Mouse (Mus musculus): ENCODE data around the gene Itgb6.

The Itgb6 gene

DNA sequence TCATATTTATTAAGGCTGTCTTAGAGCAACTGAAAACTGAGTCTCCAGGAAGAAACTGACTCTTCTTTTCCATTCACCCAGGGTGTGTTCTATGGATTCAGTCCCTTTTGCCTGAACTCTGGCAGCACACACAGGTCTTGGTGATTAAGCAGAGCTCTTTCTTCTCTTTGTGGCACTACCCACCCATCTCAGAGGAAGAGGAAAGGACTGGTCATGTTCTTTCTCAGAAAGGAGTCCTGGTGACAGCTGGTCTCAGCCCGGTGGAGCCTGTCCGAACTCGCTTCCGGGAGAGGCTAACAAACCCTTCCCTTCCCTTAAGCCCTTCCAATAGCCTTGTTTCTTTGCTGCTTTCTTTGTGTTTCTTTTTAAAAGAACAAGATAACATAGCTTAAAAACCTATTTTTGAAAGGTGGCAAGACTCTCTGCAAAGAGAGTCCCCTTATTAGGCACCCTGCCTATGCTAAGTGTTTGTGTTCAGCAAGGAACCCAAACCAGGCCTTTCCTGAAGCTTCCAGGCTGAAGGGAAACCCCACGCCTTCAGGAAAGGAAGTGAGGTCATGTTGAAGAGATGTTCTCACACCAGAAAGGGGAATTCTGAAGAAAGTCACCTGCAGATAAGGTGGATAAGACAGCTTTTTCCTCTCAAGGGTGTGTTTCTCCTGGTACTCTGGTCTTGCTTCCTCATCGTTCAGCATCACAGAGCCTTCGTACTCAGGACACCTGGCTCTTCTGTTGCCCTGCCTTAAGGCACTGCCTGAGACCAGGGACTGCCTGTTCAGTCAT is 11.2 kb downstream of the Itgb6 start:
- no peak for DNase-seq

DNA sequence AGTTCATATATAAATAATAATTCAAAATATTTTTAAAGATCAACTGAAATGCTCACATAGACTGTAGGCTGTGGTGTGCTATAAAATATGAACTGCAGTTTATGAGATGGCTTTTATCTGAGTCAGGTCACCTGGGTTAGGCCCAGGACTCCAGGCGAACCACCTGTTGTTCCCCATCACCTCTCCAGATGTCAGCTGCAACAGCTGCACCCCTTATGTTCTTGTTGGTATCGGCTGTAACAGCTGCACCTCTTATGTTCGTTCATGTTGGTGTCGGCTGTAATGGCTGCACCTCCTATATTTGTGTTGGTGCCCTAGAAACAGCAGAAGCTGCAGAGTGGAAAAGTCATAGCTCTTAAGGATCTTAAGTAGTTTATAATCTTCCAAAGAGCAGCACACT is 12.1 kb downstream of the Itgb6 start:
- no peak for DNase-seq

DNA sequence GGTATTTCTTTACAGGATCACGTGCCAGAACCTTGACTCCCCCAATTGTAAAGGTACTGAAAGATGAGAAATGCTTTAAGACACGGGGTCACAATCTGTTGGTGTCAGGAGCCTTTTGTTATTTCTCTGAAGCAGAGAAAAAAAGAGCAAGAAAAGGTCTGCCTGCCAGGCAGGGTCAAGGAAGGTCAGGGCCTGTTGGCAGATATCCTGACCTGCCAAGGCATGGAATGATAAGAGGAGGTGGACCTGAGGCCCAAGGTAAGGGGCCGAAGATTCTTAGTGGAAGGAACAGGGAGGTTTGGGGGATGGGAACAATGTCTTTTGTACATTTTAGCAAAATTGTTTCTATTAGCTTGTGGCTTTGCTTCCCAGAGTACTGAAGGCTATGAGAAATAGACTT is 13.8 kb downstream of the Itgb6 start:
- no peak for DNase-seq

DNA sequence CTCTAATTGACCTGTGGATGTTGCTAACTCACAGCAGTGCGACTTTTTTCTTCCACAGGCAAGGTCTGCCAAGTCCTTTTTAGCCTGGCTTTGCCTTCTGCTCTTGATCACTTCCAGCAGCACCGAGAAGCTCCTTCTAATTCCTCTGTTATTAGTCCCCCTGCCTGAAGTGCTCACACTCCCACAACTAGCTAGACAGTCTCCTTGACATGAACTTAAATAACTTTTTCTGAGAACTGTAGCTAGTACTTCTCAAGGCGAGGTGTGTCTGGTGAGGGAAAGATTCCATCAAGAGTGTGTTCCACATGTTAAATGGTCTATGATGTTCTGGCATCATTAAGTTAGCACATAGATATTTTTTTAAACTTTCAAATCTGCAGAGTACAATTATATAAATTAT is 15.6 kb downstream of the Itgb6 start:
- DNase-seq: no peak

DNA sequence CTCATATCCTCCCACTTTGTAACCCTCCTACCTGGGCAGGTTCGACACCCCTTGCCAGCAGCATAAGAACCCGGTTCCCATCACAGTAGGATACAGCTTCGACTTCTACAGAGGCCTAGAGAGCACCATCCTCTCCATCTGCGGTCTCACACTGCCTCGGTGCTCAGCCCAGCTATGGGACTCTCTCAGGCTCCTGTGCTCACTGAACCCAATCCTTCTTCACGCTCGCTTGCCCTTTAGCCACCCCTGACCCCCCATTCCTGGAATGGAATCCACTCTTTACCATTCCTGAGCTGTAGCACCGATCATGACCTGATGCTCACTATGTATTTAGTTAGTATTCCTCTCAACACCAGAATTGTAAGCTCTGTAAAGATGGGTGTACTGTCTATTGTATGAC is 17.0 kb downstream of the Itgb6 start:
- no peak for DNase-seq

DNA sequence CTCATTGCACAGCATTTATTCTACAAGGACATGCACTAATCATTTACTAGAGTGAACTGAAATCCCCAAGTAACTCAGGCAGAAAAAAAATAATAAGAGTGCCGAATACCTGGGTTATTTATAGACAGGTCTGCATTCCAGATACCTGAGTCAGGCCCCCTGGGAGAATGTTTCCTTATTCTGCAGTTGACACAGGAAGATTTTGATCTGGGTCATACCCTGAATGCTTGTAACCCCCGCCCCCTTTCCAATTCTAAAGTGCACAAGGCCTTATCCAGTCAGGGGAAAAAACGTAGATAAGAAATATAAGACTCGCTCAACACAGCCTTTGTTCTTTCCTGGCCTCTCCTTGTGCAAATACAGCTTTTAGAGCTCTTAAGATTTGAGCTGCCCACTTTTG is 19.1 kb downstream of the Itgb6 start:
- no peak for DNase-seq

DNA sequence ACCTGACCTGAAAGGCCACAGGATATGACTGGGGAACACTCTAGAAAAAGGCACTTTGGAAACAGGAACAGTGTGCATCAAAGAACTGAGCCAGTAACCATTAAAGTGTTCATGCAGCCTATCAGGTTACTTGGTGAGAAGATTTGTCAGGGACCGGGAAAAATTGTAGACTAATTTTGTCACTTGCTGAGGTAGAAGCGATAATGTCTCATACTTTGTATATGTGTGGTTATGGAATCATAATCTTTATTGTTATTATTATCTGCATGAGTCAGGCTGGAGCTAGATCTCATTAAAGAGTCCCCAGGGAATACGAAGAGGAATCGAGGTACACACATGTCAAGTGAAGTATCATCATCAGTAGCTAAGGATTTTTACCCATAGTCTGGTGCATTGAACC is 21.5 kb downstream of the Itgb6 start:
- no peak for DNase-seq

DNA sequence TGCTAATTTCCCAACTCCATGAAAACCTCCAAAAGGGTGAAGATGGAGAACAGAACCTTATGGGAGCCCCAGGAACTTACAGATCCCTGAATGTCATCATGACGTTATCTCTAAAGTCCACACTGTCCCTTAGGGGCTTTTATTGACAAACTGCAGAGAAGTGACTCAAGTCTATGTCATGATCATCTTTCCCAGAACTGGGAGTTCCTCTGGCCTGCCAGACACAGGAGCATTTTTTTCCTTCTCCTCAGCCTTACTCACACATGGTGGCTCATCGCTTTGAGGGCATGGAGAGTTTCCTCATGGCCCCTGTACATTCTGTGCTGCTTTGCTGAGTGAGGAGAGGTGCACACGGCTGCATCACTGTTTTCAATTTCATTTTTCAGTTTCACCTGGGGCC is 22.4 kb downstream of the Itgb6 start:
- DNase-seq: no peak

DNA sequence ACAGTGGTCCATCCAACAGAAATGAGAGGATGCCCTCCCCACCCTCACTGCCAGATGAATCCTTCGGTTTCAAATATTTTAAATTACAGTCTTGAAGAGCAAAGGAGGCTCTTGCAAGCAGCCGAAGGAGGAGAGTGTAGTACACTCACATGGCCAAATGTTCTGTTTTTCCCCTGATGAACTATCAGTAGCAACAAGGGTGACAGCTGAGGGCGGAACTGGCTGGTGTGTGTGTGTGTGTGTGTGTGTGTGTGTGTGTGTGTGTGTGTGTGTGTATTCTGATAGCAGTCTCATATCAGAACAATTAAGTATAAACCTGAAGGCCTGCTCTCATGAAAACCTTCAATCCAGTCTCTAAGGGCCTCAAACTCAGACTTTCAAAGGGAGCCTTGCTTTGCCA is 22.9 kb downstream of the Itgb6 start:
- no peak for DNase-seq

DNA sequence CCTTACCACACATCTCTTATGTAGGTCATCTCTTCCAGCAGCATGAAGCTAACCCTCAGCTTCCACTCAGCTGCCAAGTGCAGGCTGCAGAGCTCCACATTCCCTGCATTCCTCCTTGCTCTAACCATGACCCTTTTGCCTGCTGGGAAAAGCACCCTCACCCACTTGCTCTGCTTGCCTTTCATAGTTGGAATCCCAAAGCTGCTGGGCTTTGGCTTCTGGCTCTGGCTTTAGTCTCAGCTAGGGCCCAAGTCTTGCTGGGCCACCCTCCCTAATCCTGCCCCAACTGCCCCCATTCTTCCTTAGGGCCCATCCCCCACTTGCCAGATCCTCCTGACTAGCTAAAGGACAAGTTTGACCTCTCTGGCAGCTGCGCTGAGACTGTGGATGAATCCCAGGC is 24.3 kb downstream of the Itgb6 start:
- no peak for DNase-seq

DNA sequence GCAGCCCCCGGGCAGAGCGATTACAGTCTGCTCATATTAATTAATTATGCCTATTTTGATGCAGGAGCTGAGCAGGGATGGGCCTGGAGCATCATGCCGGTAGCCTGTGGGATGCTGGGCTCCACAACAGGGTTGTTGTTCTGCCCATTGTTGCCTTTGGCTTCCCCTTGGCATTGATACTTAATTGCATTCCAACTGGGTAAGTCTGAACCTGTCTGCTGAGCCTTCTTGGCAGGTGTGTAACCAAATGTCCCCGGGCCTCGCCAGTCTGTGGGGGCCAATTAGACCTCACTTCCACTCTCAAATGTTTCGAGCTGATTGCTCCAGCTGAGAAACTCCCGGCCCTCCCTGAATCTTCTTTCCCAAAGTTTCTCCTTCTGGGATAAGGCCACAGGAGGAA is 24.9 kb downstream of the Itgb6 start:
- DNase-seq: no peak

DNA sequence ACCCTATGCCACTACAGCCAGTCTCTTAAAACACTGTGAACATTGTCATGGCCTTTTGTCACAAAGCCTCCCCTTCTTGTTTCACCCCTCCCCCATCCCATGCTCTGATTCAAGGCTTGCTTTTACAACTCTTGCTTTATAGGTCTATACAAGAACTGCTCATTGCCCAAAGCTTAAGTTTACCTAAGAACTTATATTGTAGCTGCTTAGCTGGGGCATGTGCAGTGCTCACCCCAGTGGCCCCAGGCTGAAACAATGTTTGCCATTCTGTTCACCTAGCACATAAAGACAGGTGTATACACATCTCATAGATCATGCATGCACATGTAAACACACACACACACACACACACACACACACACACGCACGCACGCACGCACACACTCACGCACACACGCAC is 25.9 kb downstream of the Itgb6 start:
- DNase-seq: no peak

DNA sequence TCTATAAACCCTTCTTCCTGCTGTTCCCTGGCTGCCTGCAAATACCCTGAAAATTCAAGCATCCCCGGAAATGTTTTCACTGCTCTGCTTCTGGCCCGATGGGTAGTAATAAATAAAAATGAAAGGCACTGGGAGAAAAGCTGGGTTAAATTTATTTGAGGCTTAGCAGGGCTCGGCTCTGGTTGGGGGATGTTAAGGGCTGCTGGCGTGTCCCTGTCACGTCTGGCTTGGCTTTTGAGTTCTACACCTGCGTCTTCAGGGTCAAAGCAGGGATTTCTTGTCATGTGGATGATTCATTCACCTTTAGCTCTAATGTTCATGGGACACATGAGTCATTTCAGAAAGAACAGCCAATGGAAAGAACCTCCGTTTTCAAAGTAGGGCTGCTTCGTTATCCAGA is 26.7 kb downstream of the Itgb6 start:
- DNase-seq: no peak

DNA sequence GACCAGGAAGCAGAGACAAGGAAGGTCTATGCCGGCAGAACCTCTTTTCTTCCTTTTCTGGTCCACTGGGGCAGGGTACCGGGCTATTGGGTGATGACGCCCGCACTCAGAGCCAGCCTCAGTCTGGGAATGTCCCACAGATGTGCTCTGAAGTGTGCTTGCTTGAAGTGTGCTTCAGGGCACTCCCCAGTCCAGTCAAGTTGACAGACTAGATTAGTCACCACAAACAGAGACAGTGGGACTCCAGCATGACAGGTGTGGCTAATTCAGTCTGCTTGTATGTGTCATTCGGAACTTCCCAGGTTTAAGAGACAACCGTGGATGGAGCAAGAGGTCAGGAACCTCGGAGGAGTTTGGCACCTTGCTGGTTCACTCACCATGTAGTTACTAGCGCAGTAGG is 27.9 kb downstream of the Itgb6 start:
- no peak for DNase-seq

DNA sequence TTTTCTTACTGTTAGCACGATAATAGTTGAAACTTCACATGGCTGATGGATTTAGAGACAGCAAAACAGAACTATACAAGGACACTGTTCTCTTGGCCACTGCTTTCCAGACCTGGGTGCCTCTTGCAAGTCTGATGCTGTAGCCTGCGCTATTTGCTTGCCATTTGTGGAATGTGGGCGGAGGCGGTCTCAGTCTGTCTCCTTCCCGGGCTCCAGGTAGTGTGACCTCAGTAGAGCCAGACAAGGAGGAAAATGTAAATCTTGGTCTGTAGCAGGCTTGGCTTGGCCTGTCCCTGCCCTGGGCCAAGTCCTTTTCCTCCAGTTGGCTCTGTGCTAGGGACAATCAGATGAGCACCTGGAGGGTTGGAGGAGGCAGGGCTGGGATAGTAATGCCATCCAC is 30.2 kb downstream of the Itgb6 start:
- no peak for DNase-seq

DNA sequence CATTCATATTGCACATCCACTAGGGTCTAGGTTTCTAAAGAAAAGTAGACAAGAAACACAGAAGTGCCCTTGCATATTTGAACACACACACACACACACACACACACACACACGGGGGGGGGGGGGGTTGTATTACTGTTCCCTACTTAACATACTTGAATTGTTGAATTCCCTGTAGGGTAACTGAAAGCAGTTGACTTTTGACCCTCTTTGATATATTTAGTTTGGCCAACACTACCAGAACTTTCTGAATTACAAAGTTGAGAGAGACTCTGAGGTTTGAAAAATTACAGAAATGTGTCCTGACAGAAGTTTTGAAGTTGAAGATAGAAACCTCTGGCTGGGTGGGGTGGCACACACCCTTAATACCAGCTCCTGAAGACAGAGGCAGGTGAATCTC is 32.2 kb downstream of the Itgb6 start:
- DNase-seq: no peak

DNA sequence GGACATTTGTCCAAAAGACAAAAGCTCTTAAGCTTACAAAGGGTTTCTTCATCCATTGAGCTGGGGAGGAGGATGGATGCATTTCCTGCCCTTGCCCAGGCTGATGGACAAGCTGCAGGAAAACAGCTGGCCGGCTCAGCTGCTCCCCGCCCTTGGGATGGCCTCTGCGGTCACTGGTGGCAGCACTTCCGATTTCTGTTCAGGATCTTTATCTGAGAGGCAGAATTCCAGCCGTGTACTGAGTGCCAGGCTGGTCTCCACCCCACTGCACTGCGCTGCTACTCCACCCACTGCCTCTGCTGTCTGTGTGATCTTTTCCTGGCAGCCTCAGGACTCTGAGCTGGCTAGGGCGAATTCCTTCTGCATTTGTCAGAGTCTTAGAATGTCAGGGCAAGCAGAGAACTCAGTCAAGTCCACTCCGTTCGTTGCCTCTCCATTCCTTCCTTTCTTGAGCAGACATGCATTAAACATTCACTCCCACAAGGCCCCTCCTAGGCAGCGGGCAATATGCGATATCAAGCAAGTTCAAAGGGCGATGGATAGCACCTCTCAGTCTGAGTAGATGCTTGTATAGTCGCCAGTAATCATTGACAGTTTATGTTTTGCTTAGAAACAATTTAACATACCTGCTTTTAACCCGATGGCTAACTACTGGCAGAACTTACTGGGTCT is 33.4 kb downstream of the Itgb6 start:
- no peak for DNase-seq

DNA sequence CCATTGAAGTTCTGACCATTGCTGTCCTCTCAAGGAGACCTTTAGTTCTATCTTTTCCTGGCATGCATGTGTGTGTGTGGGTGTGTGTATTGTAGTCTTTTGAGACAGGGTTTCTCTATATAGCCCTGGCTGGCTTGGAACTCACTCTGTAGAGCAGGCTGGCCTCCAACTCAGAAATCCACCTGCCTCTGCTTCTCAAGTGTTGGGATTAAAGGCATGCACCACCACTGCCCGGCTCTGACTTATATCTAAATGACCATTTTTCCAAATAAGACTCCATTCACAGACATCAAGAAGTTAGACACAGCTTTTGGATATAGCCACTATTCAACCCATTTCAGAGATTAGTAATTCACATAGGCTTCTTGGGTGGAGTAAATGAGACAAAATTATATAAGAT is 34.3 kb downstream of the Itgb6 start:
- DNase-seq: no peak

DNA sequence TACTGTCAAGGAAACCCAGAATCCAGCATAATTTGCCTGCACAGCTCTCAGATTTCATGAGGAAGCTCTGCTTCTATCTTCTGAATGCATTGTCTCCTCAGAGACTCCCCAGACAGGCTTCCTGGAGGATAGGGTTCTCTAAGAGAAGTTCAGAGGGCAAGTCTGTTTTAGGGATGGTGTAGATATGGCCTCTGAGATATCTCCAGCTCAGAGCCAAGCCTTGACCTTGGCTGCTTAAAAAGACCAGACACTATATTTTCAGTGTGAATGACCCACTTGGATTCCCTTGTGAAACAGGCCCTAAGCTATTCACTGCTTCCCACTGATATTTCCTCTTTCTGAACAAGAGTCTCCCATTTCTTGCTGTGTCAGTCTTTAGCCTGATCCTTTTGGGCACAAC is 36.5 kb downstream of the Itgb6 start:
- DNase-seq: no peak

DNA sequence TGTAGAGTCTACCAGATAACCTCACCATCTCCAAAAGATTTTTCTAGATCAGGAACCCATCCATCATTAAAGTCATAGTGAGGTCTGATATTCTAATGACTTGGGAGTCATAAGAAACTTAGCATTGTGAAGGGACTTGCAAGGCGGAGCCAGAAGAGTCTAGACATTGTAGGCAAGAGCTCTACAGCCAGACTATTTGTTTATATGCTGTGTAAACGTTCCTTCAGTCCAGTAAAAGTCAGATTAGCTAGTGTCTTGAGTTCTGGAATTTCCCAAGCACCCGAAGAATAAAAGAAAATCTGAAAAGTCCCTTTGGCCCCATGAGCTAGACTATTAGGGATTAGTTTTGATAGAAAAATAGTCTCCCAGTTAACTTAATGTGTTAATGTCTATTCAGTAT is 38.3 kb downstream of the Itgb6 start:
- DNase-seq: no peak

DNA sequence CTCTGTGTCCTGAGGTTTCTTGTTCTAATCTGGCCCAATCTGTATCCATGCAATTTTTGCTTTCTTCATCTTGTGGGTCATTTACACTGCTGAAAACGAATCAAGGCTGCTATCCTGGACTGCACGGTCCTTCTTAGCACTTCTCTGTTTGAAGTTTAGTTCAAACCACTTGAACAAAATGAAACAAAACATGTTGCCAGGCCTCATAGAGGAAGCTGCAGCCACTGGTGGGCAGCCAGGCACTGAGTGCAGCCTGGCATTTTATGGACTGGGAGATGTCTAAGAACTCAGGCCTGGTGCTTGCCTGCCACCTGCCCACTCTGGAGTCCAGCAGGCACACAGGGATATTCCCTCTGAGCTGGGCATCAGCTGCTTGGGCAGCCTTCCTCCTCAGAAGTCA is 39.9 kb downstream of the Itgb6 start:
- no peak for DNase-seq

DNA sequence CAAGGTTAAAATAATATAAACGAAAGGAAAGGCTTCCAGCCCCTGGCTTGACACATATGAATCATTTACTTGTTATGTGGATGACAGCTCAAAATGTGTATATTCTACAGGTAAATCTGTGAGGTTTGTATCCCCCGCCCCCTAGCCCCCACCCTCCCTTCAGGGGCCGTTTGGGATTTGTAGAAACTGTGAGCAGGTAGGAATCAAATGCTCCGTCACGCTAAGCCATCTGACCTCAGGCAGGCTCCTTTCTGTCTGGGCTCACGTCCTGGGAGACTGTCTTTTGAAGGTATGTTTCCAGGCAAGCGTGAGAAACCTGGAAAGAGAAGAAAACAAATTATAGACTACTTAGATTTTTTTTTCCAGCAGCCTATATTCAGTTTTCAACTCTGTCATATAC is 48.0 kb downstream of the Itgb6 start:
- DNase-seq: no peak

DNA sequence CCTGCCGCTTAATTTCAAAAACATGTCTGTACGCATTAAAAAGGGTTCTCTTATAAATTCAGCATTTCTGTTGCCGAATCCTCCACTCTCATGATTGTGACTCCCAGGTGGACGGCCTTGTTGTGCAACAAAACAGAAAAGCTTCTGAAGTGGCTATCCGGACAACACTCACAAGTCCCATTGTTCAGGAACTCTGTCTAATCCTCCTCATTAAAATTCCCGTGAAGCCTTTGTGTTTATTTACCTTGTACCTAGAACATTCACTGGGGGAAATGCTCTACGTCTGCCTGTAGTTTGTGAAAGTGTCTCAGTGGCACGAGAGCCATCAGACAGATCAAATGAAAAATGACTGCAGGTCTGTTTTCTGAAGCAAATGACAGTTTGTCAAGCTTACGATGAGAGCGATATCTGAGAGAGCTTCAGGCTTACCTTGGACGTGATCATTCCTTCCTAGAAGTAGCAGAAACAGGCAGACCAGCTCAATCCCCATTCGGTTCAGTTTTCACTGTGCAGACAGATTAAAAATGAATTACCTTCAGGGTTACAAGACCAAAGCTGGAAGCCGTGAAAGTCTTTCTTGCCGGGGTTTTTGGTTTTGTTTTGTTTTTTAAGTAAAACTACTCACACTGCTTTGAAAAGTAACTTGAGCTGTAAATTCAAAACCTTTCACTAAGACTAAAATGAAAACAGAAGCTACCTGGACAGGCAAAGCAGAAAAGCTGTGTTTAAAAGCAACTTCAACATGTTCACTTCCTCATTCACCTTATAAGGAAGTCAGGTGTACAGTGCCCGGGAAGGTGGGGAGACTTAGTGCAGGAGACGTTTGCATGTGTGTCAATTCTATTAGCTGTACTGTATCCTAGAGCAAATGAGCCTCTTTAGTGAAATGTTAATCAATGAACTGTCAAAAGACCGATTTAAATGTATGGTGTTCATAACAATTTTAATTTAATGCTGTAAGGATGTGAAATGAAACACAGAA is 49.2 kb downstream of the Itgb6 start:
- DNase-seq: no peak

DNA sequence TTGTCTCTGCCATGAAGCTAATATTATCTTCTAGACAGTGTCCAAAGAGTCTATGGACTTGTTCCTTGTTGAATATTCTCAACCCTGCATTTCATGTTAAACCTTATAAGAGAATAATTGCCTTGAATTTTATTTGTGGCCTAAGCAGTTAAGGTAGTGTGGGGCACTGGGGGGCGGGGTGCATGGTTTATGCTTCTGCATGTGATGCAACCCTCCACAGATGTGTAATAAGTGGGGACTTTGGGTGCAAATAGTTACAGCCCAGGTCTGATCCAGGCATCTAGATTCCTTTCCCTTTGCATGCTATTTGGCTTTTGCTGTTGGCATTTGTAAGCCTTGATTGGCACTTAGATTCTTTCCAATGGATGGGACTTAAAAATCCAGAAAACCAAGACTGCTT is 51.2 kb downstream of the Itgb6 start:
- no peak for DNase-seq
